Mouse (Mus musculus) ovary, postnatal 14 days (tissue): ENCODE results near the gene Ankrd24.
"Not testable (repeated sequence)": the region's sequence is repeated elsewhere in the genome, so short reads cannot be mapped to it uniquely, and the experiment has no call there.

Experiments
- DNase-seq: peaks from one replicate; pipeline ENCODE4 v3.0.0; 2022; ENCODE audit warnings: low spot score

Ankrd24 gene

DNA sequence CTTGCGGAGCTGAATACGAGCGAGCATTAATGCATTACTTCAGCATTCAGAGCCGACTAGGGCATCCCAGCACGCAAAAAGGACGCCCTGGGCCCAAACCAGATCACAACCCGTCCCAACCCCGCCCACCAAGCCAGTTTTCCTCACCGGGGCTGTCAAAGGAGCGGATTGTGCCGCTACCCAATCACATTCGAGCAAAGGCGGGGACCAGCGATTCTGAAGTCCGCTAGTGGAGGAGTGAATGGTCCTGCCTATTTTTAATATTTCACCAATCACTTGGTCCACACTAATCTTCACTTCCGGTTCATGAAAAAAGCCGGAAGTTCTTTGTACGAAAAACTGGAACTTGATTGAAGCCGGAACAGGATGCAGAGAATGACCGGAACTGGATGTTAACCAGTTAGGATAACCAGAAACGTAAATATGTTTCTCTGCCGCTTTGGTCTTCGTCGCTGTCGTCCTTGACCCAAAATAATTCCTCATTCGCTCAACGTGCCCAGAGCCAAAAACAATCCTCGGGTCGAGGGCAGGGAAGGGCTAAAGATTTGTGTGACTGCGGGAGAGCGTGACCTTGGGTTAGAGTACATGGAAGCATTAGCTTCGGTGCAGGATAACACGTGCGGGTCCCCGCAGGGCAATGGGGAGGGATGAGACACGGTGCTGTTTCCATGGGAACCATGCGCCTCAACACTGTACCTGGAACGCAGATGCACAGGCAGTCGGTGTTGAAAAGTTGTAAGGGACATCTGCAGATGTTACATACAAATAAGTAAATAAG lies 22.2 kb upstream of the Ankrd24 start, which contains the start of gene BC025920:
Gene BC025920 (plus strand): TSS at position 297 of the 778 bp plus-strand sequence.
- DNase-seq: peak; percentile 83

DNA sequence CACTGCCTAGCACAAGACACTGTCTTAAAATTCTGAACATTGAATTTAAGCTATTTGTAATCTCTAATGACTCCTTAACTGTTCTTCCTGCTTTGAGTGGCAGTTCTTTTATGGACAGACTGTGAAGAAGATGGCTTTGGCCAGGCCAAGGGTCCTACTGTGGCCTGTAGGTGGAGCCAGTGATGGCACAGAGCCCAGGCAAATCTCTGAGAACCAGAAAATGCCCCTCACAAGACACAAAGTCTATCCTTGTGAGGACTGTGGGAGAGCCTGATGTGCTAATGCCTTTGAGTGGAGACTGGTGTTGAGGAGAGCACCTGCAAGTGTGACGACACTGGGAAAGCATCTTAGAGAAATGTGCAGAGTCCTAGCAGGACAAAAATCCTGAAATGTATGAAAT lies 20.0 kb upstream of the Ankrd24 start:
- no peak for DNase-seq

DNA sequence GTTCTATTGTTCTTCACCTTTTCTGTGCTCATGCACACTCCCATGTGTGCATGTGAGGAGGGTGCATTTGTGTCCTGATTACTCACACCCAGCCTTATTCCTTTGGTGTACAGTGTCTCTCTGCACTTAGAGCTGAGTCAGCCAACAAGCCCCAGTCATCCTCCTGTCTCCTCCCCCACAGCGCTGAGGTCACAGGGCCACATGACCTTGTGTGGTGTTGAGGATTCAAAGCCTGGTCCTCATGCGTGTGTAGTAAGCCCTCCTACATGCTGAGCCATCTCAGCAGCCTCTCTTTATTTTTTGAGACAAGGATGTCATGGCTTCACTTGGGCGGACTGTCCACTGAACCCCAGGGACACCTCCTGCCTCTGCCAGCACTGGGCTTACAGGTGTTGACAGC lies 15.6 kb upstream of the Ankrd24 start:
- no peak for DNase-seq

DNA sequence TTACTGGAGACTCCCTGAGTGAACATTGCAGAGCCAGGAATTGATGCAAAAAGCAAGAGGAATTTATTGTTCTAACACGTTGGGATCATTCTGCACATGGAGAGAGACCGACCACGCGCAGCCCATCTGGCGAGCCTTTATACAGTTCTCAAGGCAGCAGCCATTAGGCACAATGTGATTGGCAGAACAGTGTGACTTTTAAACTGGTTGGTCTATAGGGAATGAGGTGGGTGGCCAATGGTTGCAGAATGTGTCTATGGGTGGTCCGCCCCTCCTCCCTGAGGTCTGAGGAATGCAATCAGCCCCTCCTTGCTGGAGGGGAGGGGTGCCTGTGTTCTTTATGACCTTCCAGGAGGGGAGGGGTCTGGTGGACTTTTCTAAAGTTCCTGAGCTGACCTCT lies 12.9 kb upstream of the Ankrd24 start:
- no peak for DNase-seq

DNA sequence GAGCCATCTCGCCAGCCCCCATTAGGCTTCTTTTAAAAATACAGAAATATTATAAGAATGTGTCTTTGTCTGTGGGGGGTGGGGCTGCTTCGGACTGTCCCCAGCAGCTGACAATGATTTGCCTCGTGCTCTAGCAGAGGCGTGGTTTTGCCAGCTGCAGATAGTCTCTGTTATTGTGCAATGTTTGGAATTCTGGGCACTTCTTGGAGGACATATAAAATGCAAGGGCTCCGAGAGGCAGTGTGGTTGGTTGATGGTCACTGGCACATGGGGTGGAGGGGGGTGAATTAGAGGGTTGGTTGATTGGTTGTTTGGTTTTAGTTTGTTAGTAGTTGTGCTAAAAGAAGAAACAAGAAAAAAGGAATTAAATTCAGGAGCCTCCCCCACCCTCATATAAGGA lies 8.4 kb upstream of the Ankrd24 start:
- DNase-seq: no peak

DNA sequence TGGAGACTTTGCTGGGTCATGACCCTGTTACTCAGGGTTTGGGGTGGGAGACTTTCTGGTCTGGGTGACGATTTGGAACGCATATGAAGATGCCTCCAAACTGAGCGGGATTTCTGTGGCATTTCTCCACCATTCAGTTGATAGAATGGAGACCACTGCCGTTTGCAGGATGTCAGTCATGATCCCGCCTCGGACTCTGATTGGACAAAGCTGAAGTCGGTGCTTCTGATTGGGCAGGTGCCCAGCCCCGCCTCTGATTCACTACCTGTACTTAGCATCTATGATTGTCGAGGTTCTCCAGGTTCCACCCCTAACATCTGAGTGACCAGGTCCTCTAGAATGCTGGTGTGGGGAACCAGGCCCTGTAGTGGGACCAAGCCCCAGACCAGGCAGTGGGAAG lies 7.6 kb upstream of the Ankrd24 start:
- no peak for DNase-seq

DNA sequence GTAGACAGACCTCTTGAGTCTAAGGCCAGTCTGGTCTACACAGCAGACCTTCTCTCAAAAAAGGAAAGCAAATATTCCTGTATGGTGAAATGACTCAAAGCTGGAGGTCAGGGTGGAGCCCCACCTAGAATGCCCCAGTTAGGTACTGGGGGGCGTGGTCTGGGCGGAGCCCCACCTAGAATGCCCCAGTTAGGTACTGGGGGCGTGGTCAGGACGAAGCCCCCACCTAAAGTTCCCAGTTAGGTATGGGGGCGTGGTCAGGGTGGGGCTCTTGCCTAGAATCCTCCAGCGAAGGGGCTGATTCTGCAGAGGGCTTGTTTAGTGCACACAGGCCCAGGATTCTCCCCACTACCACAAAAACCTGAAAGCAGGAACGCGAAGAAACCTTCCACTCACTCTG lies 4.9 kb upstream of the Ankrd24 start:
- no peak for DNase-seq

DNA sequence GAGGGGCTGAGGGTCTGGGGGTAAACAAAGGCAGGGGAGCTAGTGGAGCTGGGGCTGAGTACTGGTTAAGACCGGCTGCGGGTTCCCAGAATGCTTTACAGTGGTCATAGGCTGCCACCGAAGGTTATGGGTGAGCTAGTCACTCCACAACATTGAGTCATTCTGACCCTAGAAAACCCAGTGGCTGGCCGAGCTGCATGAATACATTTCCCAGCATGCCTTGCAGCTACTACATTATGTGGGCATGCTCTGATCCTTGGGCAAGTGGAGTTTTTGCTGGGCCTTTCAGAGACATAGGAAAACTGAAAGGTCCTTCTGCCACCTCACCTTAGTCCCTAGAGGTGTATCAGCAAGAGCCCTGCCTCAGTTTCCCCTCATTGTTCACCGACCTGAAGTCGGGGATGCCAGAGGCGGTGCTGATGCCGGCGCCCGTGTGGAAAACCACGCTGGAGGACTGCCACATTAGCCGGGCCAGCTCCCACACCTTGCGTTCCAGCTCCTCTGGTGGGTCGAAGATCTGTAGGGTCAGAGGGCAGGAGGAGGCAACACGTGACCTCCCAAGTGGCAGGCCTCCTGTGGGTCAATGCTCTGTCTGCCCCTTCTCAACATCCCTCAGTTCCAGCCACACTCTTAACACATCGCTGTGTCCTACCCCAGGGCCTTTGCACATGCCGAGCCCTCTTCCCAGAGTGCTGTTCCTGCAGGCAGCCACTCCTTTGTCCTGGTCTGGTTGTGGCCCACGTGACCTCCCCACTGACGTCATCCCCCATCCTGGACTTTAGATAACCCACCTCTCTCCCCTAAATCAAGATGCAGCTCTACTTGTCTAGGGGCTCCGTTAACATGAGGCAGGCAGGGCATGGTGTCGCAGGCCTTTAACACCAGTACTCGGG lies 2.0 kb upstream of the Ankrd24 start:
- DNase-seq: no peak

DNA sequence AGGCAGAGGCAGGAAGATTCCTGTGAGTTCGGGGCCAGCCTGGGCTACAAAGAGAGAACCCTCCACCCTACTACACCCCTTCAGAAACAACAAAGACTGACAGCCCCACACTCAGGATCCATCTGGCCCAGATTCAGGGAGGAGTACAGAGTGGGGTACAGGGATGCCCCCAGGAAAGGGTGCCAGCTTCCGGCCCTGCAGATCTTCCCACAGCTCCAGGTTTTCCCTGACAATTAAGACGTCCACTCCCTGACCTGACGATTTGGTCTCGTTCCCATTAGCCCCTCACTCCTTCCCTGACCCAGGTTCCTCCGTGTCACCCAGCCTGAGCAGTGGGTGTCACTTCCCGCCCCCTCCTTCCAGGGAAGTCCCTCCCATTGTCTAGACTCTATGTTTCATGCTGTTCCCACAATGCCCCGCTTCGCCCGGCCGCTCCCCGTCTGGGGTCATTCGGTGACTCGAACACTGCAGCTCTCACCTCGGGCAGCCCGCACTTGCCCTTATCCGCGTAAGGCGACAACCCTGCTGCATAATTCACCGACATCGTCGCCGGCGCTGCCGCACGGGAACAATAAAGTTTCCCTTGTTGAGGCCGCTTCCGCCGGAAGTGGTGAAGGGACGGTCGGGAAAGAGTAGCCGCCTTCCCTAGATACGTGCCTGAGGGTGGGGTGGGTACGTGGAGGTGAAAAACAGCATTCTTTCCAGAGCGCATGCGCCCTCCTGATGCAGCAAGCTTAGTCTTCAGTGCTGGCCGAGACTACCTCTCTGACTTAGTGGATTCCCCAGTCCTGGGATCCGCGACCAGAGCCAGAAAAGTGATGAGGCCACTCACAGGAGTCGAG lies 1.1 kb upstream of the Ankrd24 start, which contains the start of gene Sirt6:
Gene Sirt6 (minus strand): TSS at position 804 of the 842 bp plus-strand sequence.
- DNase-seq: peak; percentile 80

DNA sequence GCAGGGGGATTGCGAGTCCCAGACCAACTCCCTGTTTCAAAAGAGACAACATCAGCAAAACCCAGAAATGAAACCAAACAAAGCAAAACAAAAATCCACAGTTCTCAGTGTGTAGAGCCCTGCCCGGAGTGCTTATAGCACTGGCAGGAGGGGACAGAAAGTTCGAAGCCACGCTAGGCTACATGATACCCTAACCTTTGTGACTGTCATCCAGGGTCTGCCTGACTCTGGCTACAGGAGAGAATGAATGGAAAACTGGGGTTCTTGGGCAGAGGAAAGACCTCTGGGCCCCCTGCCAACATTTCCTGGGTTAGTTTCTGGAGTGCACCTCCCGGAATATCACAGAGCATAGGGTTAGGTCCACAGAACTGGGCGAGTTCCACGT lies 512 bp upstream of the Ankrd24 start:
- DNase-seq: no peak

DNA sequence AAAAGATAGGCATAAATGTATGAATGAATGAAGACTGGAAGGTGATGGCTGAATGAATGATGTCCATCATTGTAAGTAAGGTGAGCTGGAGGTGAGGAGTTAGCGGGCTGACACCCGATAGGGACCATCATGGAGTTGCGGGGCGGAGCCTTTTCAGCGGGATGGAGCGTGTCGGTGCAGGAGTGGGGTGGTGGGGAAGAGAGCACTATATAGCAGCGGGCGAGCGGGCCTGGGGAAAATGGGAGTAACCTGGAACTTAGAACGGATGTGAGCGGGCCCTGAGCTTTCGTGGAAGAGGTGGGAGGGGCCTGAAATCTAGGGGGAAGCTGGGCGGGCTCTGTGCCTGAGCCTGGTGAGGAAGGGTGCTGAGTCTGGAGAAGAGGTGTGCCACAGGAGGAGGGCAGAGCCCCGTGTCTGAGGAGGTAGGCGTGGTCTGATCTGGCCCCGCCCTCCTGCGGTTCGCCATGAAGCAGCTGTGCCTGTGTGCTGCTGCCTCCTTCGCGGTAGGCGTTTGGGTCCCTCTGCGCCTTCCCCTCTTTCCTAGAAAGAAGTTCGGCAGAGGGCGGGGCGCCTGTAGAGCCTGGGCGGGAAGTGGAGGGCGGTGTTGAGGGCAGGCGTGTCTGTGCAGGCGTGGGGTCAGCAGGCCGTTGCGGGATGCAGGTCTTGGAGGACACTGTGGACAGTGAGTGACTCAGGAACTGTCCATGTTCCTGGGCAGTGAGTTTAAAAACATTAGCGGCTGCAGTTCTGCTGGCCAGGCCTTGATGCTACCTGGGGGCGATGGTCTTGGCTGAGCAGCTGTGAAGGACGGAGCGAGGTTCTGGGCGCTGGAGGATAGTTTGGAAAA lies 5.1 kb downstream of the Ankrd24 start:
- DNase-seq: peak; percentile 82

DNA sequence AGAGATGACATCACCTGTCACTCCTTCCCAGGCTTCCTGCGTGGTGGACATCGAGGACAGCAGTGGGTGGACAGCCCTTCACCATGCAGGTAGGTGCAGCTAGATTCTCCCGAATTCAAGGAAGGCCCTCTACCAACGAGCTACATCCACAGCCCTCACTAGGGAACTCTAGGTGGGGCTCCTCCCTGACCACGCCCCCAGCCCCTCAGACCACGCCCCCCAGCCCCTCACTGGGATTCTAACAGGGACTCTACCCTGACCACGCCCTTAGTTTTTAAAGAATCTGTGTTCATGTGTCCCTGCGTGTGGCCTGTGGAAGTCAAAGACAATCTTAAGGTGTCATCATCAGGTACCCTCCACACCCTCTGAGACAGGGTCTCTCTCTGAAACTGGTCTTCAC lies 8.0 kb downstream of the Ankrd24 start:
- no peak for DNase-seq

DNA sequence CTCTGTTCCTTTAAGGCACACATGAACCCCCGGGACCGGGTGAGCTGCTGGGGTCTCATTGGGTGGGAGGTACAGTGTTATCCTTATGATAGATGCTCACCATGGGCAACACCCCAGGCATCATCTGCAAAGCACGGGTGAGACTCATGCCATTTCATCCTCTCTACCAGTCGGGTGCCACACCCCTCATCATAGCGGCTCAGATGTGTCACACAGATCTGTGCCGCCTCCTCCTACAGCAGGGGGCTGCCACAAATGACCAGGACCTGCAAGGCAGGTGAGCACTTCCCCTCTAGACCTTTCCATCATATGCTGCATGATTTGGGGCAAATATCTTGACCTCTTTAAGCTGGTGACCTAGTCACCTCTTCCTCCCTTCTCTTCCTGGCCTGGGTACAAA lies 9.8 kb downstream of the Ankrd24 start:
- DNase-seq: no peak

DNA sequence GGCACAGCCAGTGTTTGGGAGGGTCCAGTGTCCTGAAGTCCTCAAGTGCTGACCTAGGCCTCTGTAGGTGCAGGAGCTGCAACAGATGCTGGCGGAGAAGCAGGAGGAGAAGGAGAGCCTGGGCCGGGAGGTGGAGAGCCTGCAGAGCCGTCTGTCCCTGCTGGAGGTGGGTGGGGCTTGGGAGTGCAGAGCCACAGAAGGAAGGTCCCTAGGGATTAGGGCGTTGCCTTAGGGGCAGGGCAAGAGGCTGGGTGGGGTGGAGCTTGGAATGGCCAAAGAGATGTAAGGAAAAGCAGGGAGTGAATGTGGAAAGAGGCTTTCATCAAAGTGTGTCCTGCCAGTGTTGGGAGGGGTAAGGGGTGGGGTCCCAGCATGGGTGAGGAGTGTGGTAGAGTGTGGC lies 12.5 kb downstream of the Ankrd24 start:
- DNase-seq: not testable (repeated sequence)

DNA sequence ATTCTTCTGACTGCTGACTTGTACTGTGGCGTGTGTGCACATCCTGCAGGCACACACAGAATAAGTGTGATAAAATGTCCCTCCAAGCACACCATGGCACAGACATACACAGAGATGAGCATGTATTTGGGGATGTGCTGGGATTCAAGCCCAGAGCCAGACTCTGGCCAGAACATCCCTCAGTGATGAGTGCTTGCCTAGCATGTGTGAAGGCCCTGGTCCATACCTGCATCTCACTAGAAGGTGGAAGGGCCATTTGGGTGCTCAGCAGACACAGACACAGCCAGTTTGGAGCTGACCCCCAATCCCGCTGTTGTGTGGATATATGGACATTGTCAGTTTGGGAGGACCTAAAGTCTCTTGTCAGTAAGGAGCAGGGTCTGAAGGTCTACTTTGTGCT lies 13.2 kb downstream of the Ankrd24 start:
- DNase-seq: no peak

DNA sequence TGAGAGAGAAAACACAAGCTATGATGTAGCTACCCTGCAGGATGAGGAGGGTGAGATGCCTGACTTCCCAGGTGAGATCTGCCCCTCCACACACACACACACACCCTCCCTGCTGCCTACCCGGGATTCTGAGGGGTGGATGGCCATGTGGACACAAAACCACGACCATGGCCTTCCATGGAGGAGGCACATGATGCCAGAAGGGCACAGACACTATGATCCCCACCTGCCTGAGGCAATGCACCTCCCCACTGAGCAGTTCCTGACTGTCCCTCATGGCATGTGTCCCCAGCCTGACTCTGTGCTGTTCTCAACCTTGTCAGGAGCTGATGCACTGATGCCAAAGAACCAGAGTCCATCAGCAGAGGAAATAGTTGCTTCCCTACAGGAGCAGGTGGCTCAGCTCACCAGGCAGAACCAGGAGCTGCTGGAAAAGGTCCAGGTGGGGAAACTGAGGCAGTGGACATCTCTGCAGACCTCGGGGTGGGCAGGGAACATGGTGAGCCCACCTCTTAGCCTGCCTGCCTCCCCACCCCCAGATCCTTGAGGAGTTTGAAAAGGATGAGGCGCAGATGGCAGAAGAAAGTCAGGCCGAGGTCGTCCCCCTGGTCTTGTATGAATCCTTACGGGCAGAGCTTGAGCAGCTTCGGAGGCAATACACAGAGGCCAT lies 13.8 kb downstream of the Ankrd24 start:
- no peak for DNase-seq

DNA sequence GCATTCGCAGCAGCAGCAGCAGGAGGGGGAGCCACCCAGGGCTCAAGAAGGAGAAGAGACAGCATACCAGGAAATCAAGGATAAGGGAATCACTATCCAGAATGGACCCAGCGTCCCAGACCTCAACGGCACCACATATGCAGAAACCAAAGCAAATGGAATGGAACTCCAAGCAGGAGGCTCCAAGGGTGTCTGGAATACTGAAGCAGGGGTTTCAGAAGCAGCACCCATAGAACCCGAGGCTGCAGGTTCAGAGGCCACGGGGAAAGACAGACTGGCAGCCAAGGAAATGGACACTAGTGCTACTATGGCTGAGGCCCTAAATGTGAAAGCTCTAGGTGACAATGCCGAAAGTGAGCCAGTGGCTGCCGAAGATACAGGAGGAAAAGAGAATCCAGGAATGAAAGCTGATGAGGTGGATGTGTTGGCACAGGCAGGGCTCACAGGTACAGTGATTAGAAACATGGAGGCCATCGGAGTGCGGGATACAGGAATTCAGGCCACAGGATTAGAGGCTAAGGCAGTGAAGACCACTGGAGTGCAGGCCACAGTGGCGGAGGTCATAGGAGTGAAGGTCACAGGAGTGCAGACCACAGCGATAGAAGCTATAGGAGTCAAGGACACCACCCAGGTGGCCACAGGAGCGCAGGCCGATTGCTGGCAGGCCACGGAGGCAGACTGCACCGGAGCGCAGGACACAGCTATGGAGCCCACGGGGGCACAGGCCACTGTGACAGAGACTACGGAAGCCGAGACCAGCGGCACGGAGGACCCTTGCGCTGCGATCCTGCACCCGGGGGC lies 14.5 kb downstream of the Ankrd24 start:
- no peak for DNase-seq

DNA sequence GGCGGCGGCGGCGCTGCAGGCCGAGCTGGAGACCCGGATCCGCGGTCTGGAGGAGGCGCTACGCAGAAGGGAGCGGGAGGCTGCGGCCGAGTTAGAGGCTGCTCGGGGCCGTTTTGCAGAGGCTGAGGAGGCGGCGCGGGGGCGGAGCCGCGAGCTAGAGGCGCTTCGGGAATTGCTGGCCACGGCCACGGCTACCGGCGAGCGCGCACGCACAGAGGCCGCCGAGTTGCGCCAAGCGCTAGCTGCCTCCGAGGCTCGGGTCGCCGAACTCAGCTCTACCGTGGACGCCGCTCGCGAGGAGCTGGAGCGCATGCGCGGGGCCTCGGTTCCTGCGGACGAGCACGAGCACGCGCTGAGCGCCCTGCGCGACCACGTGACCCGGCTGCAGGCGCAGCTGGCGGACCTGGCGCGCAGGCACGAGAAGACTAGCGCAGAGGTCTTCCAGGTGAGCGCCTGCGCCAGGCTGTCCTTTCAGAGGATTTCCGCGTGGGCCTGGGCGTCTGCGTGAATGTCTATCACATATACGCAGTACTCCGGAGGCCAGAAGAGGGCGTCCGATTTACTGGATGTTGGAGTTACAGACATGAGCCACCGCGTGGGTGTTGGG lies 15.2 kb downstream of the Ankrd24 start:
- DNase-seq: peak; percentile 90

DNA sequence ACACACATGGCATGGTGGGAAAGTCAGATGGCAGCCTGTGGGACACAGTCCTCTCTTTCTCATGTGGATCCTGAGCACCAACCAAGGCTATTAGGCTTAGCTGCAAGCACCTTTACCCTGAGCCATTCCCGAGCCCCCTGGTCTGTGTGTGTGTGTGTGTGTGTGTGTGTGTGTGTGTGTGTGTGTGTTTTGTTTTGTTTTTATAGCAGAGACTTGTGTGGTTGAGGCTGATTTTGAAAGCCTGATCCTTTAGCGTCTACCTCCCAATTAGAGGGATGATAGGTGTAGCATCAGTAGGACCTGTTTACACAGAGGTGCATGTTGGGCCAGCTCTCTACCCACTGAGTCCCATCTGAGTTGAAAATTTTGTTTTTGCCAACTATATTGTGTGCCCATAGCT lies 15.8 kb downstream of the Ankrd24 start:
- DNase-seq: no peak
